9 mouse cellular contexts compared by ENCODE assay signal in the genomic region with DNA sequence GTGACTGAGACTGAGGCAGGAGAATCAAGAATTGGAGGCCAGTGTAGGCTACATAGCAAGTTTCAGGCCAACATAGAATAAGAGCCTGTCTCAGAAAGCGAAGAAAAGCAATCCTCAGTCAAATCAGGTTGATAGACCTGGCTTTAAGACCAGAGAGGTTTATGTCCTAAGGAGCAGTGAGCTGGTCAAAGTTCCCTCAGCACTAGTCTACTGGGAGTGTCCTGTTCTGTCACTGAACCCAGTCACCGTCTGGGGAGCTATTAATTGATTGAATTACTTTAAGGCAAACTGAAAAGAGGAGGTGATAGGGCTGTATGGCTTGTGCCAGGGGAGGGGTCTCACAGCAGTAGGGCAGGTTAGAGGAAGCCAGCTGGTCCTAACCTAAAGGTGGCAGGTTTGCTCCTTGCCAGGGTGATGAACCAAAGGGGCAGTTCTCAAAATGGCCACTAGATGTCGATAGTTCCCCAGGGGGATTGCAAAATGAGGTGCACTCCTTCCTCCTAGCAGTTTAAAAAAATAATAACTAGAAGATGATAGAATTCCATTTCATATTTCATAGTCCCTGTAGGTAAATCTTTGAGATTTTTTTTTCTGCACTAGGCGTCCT. TPM values are rescaled to one million over a fixed set of nuclear protein-coding genes. Genes with fewer than 3 reads are reported as not detected.
A peak's percentile ranks its signal among the peaks of the same experiment; 100 is the strongest.
DNase-seq lines count a peak whose midpoint lies in the region; ATAC-seq lines count a peak whose summit lies in the region.
"Had no signal": no experiment of that assay in that cellular context is flagged by ENCODE, and none has a peak within 500 bp of the region (broad histone marks: within the 10 kb centered on the region; RNA-seq: fewer than 3 reads in every experiment).

No protein-coding gene starts in this region.

- H3K4me1 ChIP-seq in forebrain, embryonic 10.5 days: peaks cover 6% of the 10 kb centered on the region
- H3K4me1 ChIP-seq in forebrain, embryonic 12.5 days: no peaks in the 10 kb centered on the region
- H3K4me1 ChIP-seq: limb, embryonic 13.5 days had no signal

- DNase-seq in forebrain, embryonic 10.5 days (ENCODE audit: extremely low spot score, low spot score): peak; percentile 48
- peak; percentile 80 for DNase-seq in NIH3T3 (ENCODE audit: low read depth)
- peak; percentile 85 to 90 for DNase-seq in cerebellum, postnatal 10 days
- DNase-seq in heart, postnatal 10 days: peak; percentile 80 to 88
- DNase-seq in layer of hippocampus, adult 9-10 months (ENCODE audit: low spot score): peak; percentile 47
- DNase-seq in lung, postnatal 25 days (ENCODE audit: low spot score): peak; percentile 81
- peak; percentile 53 to 84 for DNase-seq in spleen, adult 18-20 months

- H3K27ac ChIP-seq in forebrain, embryonic 10.5 days: no peak overlapping the region
- H3K27ac ChIP-seq in forebrain, embryonic 12.5 days: no peak overlapping the region
- H3K27ac ChIP-seq: limb, embryonic 13.5 days had no signal

- H3K4me3 ChIP-seq in forebrain, embryonic 10.5 days: no peak overlapping the region
- no peak overlapping the region for H3K4me3 ChIP-seq in forebrain, embryonic 12.5 days (replicated peaks)
- H3K4me3 ChIP-seq: limb, embryonic 13.5 days had no signal

- WGBS in forebrain, embryonic 10.5 days: 43% methylated on average over 4 of the region's 4 CpGs
- WGBS in forebrain, embryonic 12.5 days: 41% methylated on average over 4 of the region's 4 CpGs

- H3K9ac ChIP-seq in forebrain, embryonic 12.5 days: no peak overlapping the region
- H3K9ac ChIP-seq: limb, embryonic 13.5 days had no signal

- H3K9me3 ChIP-seq in forebrain, embryonic 10.5 days: no peaks in the 10 kb centered on the region
- no peaks in the 10 kb centered on the region for H3K9me3 ChIP-seq in forebrain, embryonic 12.5 days
- H3K9me3 ChIP-seq: limb, embryonic 13.5 days had no signal

- H3K4me2 ChIP-seq in forebrain, embryonic 12.5 days: no peak overlapping the region
- H3K4me2 ChIP-seq: limb, embryonic 13.5 days had no signal

- ATAC-seq in forebrain, embryonic 12.5 days (ENCODE audit: low FRiP score): no peak

- H3K36me3 ChIP-seq in forebrain, embryonic 10.5 days (replicated peaks): peaks cover 77% of the 10 kb centered on the region
- H3K36me3 ChIP-seq in forebrain, embryonic 12.5 days (replicated peaks): peaks cover 55% of the 10 kb centered on the region

- peaks cover 4% of the 10 kb centered on the region for H3K27me3 ChIP-seq in forebrain, embryonic 10.5 days (ENCODE audit: poor library complexity, severe bottlenecking)
- H3K27me3 ChIP-seq in forebrain, embryonic 12.5 days: no peaks in the 10 kb centered on the region
- H3K27me3 ChIP-seq: limb, embryonic 13.5 days had no signal

- intact Hi-C loops in heart, postnatal 10 days (cut with DNase I): loop anchor here (5.0 kb wide), 1 partner anchor 160 kb away; no protein-coding TSS in a partner anchor

RNA-seq across cellular contexts. Expression of gene Nans, which starts 8.3 kb away (rescaled TPM):
- 75.7 and 77.5 TPM in 2 replicates for polyA plus RNA-seq in forebrain, embryonic 10.5 days (2016; fragmentation: Nextera tagmentation; extraction: Ambion mirVana)
- polyA plus RNA-seq in forebrain, embryonic 12.5 days (2016; fragmentation: Nextera tagmentation; extraction: Ambion mirVana): 63.5 and 75.8 TPM in 2 replicates
- total RNA-seq in heart, postnatal 10 days (2021): 10 to 100 TPM; 30.6 to 34.5 TPM

RNA-seq across cellular contexts. Expression of gene Trim14, which starts 38.6 kb away (rescaled TPM):
- polyA plus RNA-seq in forebrain, embryonic 10.5 days (2016; fragmentation: Nextera tagmentation; extraction: Ambion mirVana): 0.43 and 0.84 TPM in 2 replicates
- polyA plus RNA-seq in forebrain, embryonic 12.5 days (2016; fragmentation: Nextera tagmentation; extraction: Ambion mirVana): 0.95 and 1.7 TPM in 2 replicates
- total RNA-seq in heart, postnatal 10 days (2021): under 1 TPM; 0.79 to 0.84 TPM

RNA-seq across cellular contexts. Expression of gene Anp32b, which starts 46.7 kb away (rescaled TPM):
- 424 and 464 TPM in 2 replicates for polyA plus RNA-seq in forebrain, embryonic 10.5 days (2016; fragmentation: Nextera tagmentation; extraction: Ambion mirVana)
- 301 and 311 TPM in 2 replicates for polyA plus RNA-seq in forebrain, embryonic 12.5 days (2016; fragmentation: Nextera tagmentation; extraction: Ambion mirVana)
- total RNA-seq in heart, postnatal 10 days (2021): 10 to 100 TPM; 86.8 to 90.9 TPM
